Mouse (Mus musculus) MEL (cell line): ENCODE results near the gene Znhit6. TPM values are rescaled to one million over a fixed set of nuclear protein-coding genes. Genes with fewer than 3 reads are reported as not detected.

Experiments
- DNase-seq: peaks from one replicate; pipeline ENCODE4 v3.0.0; 2011; ENCODE audit warnings: low read depth, low spot score
- H3K27ac ChIP-seq: 2 replicates; pipeline ENCODE4 v1.5.1; 2012; ENCODE audit warnings: low read depth, mild to moderate bottlenecking, control low read depth, low read length, moderate library complexity; ENCODE audit not compliant: control insufficient read depth
- H3K27me3 ChIP-seq, 2 experiments: fragments of 150-350 bp in 1 of 2; sonication (generic) in 1 of 2; 2 replicates each; pipeline ENCODE4 v1.6.1; 2012; ENCODE audit warnings: low read length in 2 of 2, mild to moderate bottlenecking in 2 of 2, improper control_type of control experiment in 1 of 2, moderate library complexity in 1 of 2; ENCODE audit not compliant: insufficient read depth in 2 of 2, control insufficient read depth in 1 of 2
- H3K36me3 ChIP-seq, 2 experiments: 2 replicates each; pipeline ENCODE4 v1.6.1; 2012 to 2014; ENCODE audit warnings: low read length in 2 of 2, improper control_type of control experiment in 1 of 2, inconsistent platforms in 1 of 2, mild to moderate bottlenecking in 1 of 2; ENCODE audit not compliant: insufficient read depth in 2 of 2, control insufficient read depth in 1 of 2
- H3K4me1 ChIP-seq, 2 experiments: fragments of 150-350 bp in 1 of 2; sonication (generic) in 1 of 2; 2 replicates each; pipeline ENCODE4 v1.6.1; 2012; ENCODE audit warnings: low read length in 2 of 2, improper control_type of control experiment in 1 of 2, mild to moderate bottlenecking in 1 of 2; ENCODE audit not compliant: insufficient read depth in 2 of 2, control insufficient read depth in 1 of 2
- H3K4me3 ChIP-seq, 2 experiments: fragments of 150-350 bp in 1 of 2; sonication (generic) in 1 of 2; 2 replicates each; pipeline ENCODE4 v1.5.1; 2012; ENCODE audit warnings: low read depth in 2 of 2, low read length in 2 of 2, mild to moderate bottlenecking in 2 of 2, moderate library complexity in 2 of 2, control low read depth in 1 of 2, improper control_type of control experiment in 1 of 2; ENCODE audit not compliant: control insufficient read depth in 1 of 2, insufficient read depth in 1 of 2
- H3K79me2 ChIP-seq: 2 replicates; pipeline ENCODE4 v1.6.1; 2012; ENCODE audit warnings: mild to moderate bottlenecking, low read length, moderate library complexity; ENCODE audit not compliant: control insufficient read depth, poor library complexity, insufficient read depth
- H3K9ac ChIP-seq: 2 replicates; pipeline ENCODE4 v1.6.1; 2012; ENCODE audit warnings: low read depth, mild to moderate bottlenecking, control low read depth, low read length, moderate library complexity; ENCODE audit not compliant: control insufficient read depth, poor library complexity, severe bottlenecking
- H3K9me3 ChIP-seq: fragments of 150-350 bp; sonication (generic); replicated peaks from 2 replicates; pipeline ENCODE4 v1.6.1; 2012; ENCODE audit warnings: mild to moderate bottlenecking, low read length, improper control_type of control experiment, moderate library complexity; ENCODE audit not compliant: insufficient read depth
- BHLHE40 ChIP-seq: IDR thresholded peaks from 2 replicates; pipeline ENCODE4 v1.6.1; 2012; ENCODE audit warnings: low read depth, mild to moderate bottlenecking, inconsistent platforms, low read length, improper control_type of control experiment, borderline replicate concordance
- CHD1 ChIP-seq: IDR thresholded peaks from 2 replicates; pipeline ENCODE4 v1.6.1; 2012; ENCODE audit warnings: low read depth, mild to moderate bottlenecking, inconsistent platforms, low read length, improper control_type of control experiment
- CTCF ChIP-seq, 3 experiments: IDR thresholded peaks in 2 of 3; conservative IDR thresholded peaks in 1 of 3; 2 replicates each; pipeline ENCODE4 v1.5.1; 2011 to 2012; ENCODE audit warnings: low read length in 3 of 3, low read depth in 2 of 3, mild to moderate bottlenecking in 2 of 3, improper control_type of control experiment in 1 of 3, inconsistent platforms in 1 of 3, mixed read lengths in 1 of 3, moderate library complexity in 1 of 3; ENCODE audit not compliant: control insufficient read depth in 1 of 3, insufficient read depth in 1 of 3, poor library complexity in 1 of 3, severe bottlenecking in 1 of 3
- E2F4 ChIP-seq: IDR thresholded peaks from 2 replicates; pipeline ENCODE4 v1.6.1; 2011; ENCODE audit warnings: low read depth, low read length, improper control_type of control experiment, borderline replicate concordance
- ELF1 ChIP-seq: IDR thresholded peaks from 2 replicates; pipeline ENCODE4 v1.6.1; 2014; ENCODE audit warnings: low read depth, mild to moderate bottlenecking, inconsistent platforms, low read length, improper control_type of control experiment, moderate library complexity
- ETS1 ChIP-seq: IDR thresholded peaks from 2 replicates; pipeline ENCODE4 v1.6.1; 2012; ENCODE audit warnings: low read depth, mild to moderate bottlenecking, inconsistent platforms, low read length, improper control_type of control experiment, moderate library complexity
- GABPA ChIP-seq: IDR thresholded peaks from 2 replicates; pipeline ENCODE4 v1.6.1; 2012; ENCODE audit warnings: low read depth, mild to moderate bottlenecking, inconsistent platforms, low read length, improper control_type of control experiment, moderate library complexity
- JUND ChIP-seq: IDR thresholded peaks from 2 replicates; pipeline ENCODE4 v1.6.1; 2011; ENCODE audit warnings: low read depth, mild to moderate bottlenecking, improper control_type of control experiment, low read length
- MAFK ChIP-seq: IDR thresholded peaks from 2 replicates; pipeline ENCODE4 v1.6.1; 2011; ENCODE audit warnings: low read depth, mild to moderate bottlenecking, low read length, improper control_type of control experiment, borderline replicate concordance
- MAX ChIP-seq: IDR thresholded peaks from 2 replicates; pipeline ENCODE4 v1.6.1; 2011; ENCODE audit warnings: low read length, improper control_type of control experiment
- MEF2A ChIP-seq: IDR thresholded peaks from 2 replicates; pipeline ENCODE4 v1.6.1; 2014; ENCODE audit warnings: low read depth, mild to moderate bottlenecking, inconsistent platforms, low read length, improper control_type of control experiment; ENCODE audit not compliant: poor library complexity, insufficient replicate concordance, severe bottlenecking; ENCODE audit errors: extremely low read depth
- MXI1 ChIP-seq: IDR thresholded peaks from 2 replicates; pipeline ENCODE4 v1.6.1; 2011; ENCODE audit warnings: mild to moderate bottlenecking, low read depth, low read length, improper control_type of control experiment
- MYB ChIP-seq: IDR thresholded peaks from 2 replicates; pipeline ENCODE4 v1.6.1; 2011; ENCODE audit warnings: mild to moderate bottlenecking, low read depth, low read length, improper control_type of control experiment
- MYC ChIP-seq: IDR thresholded peaks from 2 replicates; pipeline ENCODE4 v1.6.1; 2011; ENCODE audit warnings: low read depth, mild to moderate bottlenecking, low read length, improper control_type of control experiment, moderate library complexity
- NRF1 ChIP-seq: IDR thresholded peaks from 2 replicates; pipeline ENCODE4 v1.6.1; 2014; ENCODE audit warnings: low read depth, mild to moderate bottlenecking, inconsistent platforms, low read length, improper control_type of control experiment, moderate library complexity; ENCODE audit not compliant: poor library complexity, insufficient read depth, severe bottlenecking
- RAD21 ChIP-seq: IDR thresholded peaks from 2 replicates; pipeline ENCODE4 v1.6.1; 2011; ENCODE audit warnings: mild to moderate bottlenecking, low read depth, low read length, improper control_type of control experiment
- RCOR1 ChIP-seq: IDR thresholded peaks from 2 replicates; pipeline ENCODE4 v1.6.1; 2012; ENCODE audit warnings: low read depth, mild to moderate bottlenecking, inconsistent platforms, low read length, improper control_type of control experiment
- SIN3A ChIP-seq: IDR thresholded peaks from 2 replicates; pipeline ENCODE4 v1.6.1; 2012; ENCODE audit warnings: low read length, improper control_type of control experiment, inconsistent platforms
- USF1 ChIP-seq: IDR thresholded peaks from 2 replicates; pipeline ENCODE4 v1.6.1; 2014; ENCODE audit warnings: low read depth, mild to moderate bottlenecking, inconsistent platforms, low read length, improper control_type of control experiment, moderate library complexity
- USF2 ChIP-seq, 2 experiments: IDR thresholded peaks; 2 replicates each; pipeline ENCODE4 v1.6.1; 2011 to 2012; ENCODE audit warnings: improper control_type of control experiment in 2 of 2, low read length in 2 of 2, borderline replicate concordance in 1 of 2, inconsistent platforms in 1 of 2, low read depth in 1 of 2, mild to moderate bottlenecking in 1 of 2; ENCODE audit not compliant: insufficient read depth in 1 of 2
- ZKSCAN1 ChIP-seq: IDR thresholded peaks from 2 replicates; pipeline ENCODE4 v1.6.1; 2012; ENCODE audit warnings: low read depth, mild to moderate bottlenecking, inconsistent platforms, low read length, improper control_type of control experiment, moderate library complexity
- ZNF384 ChIP-seq: IDR thresholded peaks from 2 replicates; pipeline ENCODE4 v1.6.1; 2012; ENCODE audit warnings: low read depth, mild to moderate bottlenecking, inconsistent platforms, low read length, improper control_type of control experiment
- polyA plus RNA-seq, 2 experiments: library from polyadenylated mRNA; stranded (reverse) in 1 of 2; unstranded in 1 of 2; fragments of >175 nt in 1 of 2; fragments of >200 nt in 1 of 2; gene quantifications; 2 replicates each; pipeline versions ENCODE4 v1.2.1 to v1.2.4; 2012; ENCODE audit warnings: low replicate concordance in 2 of 2, low read depth in 1 of 2; ENCODE audit not compliant: insufficient read length in 2 of 2, insufficient read depth in 1 of 2, missing spikeins in 1 of 2
- total RNA-seq: library from RNA; depleted of rRNA; stranded (reverse); fragments of 300-350 nt; gene quantifications from 2 replicates; pipeline ENCODE4 v1.2.3, GENCODE M21; 2012

Znhit6 gene
- total and polyA plus RNA-seq, 3 experiments = 35.2 to 337 (median 61.4) TPM

GRCm38 (mm10) chr3:145613234-145613633 is 37.2 kb downstream of the Znhit6 start:
- TF ChIP-seq JUND (no peak), RCOR1 (no peak), CTCF (IDR thresholded peaks at IDR 0.05 in 2 of 3, conservative IDR thresholded peaks at IDR 0.05 in 1 of 3; ENCODE audit: control insufficient read depth in 1 of 3, insufficient read depth in 1 of 3, low read depth in 2 of 3, low read length in 3 of 3, poor library complexity in 1 of 3, severe bottlenecking in 1 of 3) (no peak; a peak in 1 of 6 replicates), CHD1 (no peak), USF2 (IDR thresholded peaks at IDR 0.05; ENCODE audit: borderline replicate concordance in 1 of 2, insufficient read depth in 1 of 2, low read depth in 1 of 2, low read length in 2 of 2) (no peak), BHLHE40 (no peak), MYB (no peak), ZNF384 (no peak), GABPA (no peak), NRF1 (no peak), ZKSCAN1 (no peak)
- TF ChIP-seq, all 39 proteins: peak for 0
- H3K4me3 ChIP-seq = no peak overlapping the region
- H3K79me2 ChIP-seq = no peaks in the 10 kb centered on the region
- H3K36me3 ChIP-seq = no peaks in the 10 kb centered on the region
- H3K9ac ChIP-seq = no peak overlapping the region
- peaks cover 0 to 2% of the 10 kb centered on the region in 2 experiments; a peak in 1 of 4 replicates for H3K4me1 ChIP-seq
- H3K27ac ChIP-seq = no peak overlapping the region
- no peaks in the 10 kb centered on the region; a peak in 1 of 4 replicates for H3K27me3 ChIP-seq
- H3K9me3 ChIP-seq = no peaks in the 10 kb centered on the region
- no peak for DNase-seq

GRCm38 (mm10) chr3:145614362-145615115 is 38.5 kb downstream of the Znhit6 start:
- H3K36me3 ChIP-seq = no peaks in the 10 kb centered on the region
- H3K27me3 ChIP-seq = no peaks in the 10 kb centered on the region; a peak in 1 of 4 replicates
- H3K79me2 ChIP-seq = no peaks in the 10 kb centered on the region
- H3K4me1 ChIP-seq = no peaks in the 10 kb centered on the region
- no peak overlapping the region for H3K9ac ChIP-seq
- H3K27ac ChIP-seq = no peak overlapping the region
- no peak for DNase-seq
- H3K4me3 ChIP-seq = no peak overlapping the region
- TF ChIP-seq MYC (no peak), ETS1 (no peak), MAX (no peak), RAD21 (no peak), NRF1 (no peak), MXI1 (no peak), USF1 (no peak), MAFK (no peak), SIN3A (no peak), ELF1 (no peak), CTCF (IDR thresholded peaks at IDR 0.05 in 2 of 3, conservative IDR thresholded peaks at IDR 0.05 in 1 of 3; ENCODE audit: control insufficient read depth in 1 of 3, insufficient read depth in 1 of 3, low read depth in 2 of 3, low read length in 3 of 3, poor library complexity in 1 of 3, severe bottlenecking in 1 of 3) (no peak), E2F4 (no peak), MEF2A (no peak)
- no peaks in the 10 kb centered on the region for H3K9me3 ChIP-seq
